Mouse (Mus musculus): ENCODE measurements around the gene Ddx41. TPM values are rescaled to one million over a fixed set of nuclear protein-coding genes. Genes with fewer than 3 reads are reported as not detected.

Gene Ddx41
- 135 to 156 TPM (median 143 TPM) in 4 replicates for total RNA-seq (2023; ENCODE audit: inconsistent age)

GRCm38 (mm10) chr13:55536194-55537175 lies at the start of gene Ddx41:
Gene Ddx41 (minus strand): TSS chr13:55536658.

DNA sequence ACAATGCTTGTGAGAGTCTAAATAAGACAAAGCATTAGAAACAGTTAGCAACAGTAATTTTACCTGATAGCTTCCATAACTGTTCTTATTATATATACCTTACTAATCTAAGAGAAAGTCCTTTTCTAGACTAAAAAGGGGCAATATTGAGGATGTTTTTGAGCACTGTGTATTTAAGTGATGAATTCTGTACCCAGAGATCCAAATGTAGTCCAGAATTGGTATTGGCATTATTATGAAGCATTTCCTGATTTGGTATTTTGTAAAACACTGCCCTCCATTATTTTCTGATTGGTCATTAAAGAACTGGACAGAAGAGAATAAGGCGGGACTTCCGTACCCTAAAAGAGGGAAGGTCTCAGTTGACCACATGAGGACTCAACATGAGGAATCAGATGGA lies 37.0 kb upstream of the Ddx41 start, which contains the start of gene Tmed9:
TSS of gene Tmed9 (plus strand) at position 301 of the 400 bp plus-strand sequence.

GRCm38 (mm10) chr13:55571027-55571751 lies 34.7 kb upstream of the Ddx41 start, which contains the start of gene Fam193b:
Gene Fam193b (minus strand): TSS chr13:55571120.

GRCm38 (mm10) chr13:55529198-55529915 lies 7.1 kb downstream of the Ddx41 start, which contains the start of gene Dok3:
Gene Dok3 (minus strand): TSS chr13:55529296.

GRCm38 (mm10) chr13:55513111-55513748 lies 23.2 kb downstream of the Ddx41 start, which contains the start of gene Pdlim7:
Gene Pdlim7 (minus strand): TSS chr13:55513676.

GRCm38 (mm10) chr13:55487578-55488498 lies 48.6 kb downstream of the Ddx41 start, which contains the start of gene Dbn1:
Gene Dbn1 (minus strand): TSS chr13:55488111.

Other genes starting within 250 kb of the Ddx41 start
- 127 to 142 TPM (median 132 TPM) in 4 replicates for gene Prelid1, start 216.2 kb downstream of the Ddx41 start, total RNA-seq (2023; ENCODE audit: inconsistent age)
- gene Rab24, start 214.7 kb downstream of the Ddx41 start, total RNA-seq (2023; ENCODE audit: inconsistent age) = 56.0 to 78.1 TPM (median 72.9 TPM) in 4 replicates
- 1.8 to 2.6 TPM (median 2.2 TPM) in 4 replicates for gene Mxd3, start 206.8 kb downstream of the Ddx41 start, total RNA-seq (2023; ENCODE audit: inconsistent age)
- 110 to 124 TPM (median 118 TPM) in 4 replicates for gene Lman2, start 173.9 kb downstream of the Ddx41 start, total RNA-seq (2023; ENCODE audit: inconsistent age)
- gene Rgs14, start 166.9 kb downstream of the Ddx41 start, total RNA-seq (2023; ENCODE audit: inconsistent age) = 67.6 to 76.8 TPM (median 73.8 TPM) in 4 replicates
- gene Slc34a1, start 138.5 kb downstream of the Ddx41 start, total RNA-seq (2023; ENCODE audit: inconsistent age) = 0.15 to 0.63 TPM (median 0.37 TPM) in 4 replicates
- gene Pfn3, start 121.4 kb downstream of the Ddx41 start, total RNA-seq (2023; ENCODE audit: inconsistent age) = not detected in 4 replicates
- 1.6 to 3.1 TPM (median 1.8 TPM) in 4 replicates for gene F12, start 109.9 kb downstream of the Ddx41 start, total RNA-seq (2023; ENCODE audit: inconsistent age)
- 461 to 500 TPM (median 466 TPM) in 4 replicates for gene Grk6, start 91.6 kb downstream of the Ddx41 start, total RNA-seq (2023; ENCODE audit: inconsistent age)
- gene Prr7, start 72.4 kb downstream of the Ddx41 start, total RNA-seq (2023; ENCODE audit: inconsistent age) = 32.8 to 35.9 TPM (median 35.6 TPM) in 4 replicates
- 0.29 to 0.61 TPM (median 0.48 TPM) in 3 of 4 replicates, not detected in the other for gene Dbn1, start 48.5 kb downstream of the Ddx41 start, total RNA-seq (2023; ENCODE audit: inconsistent age)
- 23.1 to 32.2 TPM (median 27.2 TPM) in 4 replicates for gene Pdlim7, start 23.0 kb downstream of the Ddx41 start, total RNA-seq (2023; ENCODE audit: inconsistent age)
- 312 to 332 TPM (median 327 TPM) in 4 replicates for gene Dok3, start 7.4 kb downstream of the Ddx41 start, total RNA-seq (2023; ENCODE audit: inconsistent age)
- gene Fam193b, start 34.5 kb upstream of the Ddx41 start, total RNA-seq (2023; ENCODE audit: inconsistent age) = 144 to 171 TPM (median 151 TPM) in 4 replicates
- gene Tmed9, start 37.1 kb upstream of the Ddx41 start, total RNA-seq (2023; ENCODE audit: inconsistent age) = 83.2 to 101 TPM (median 86.8 TPM) in 4 replicates
- 22.5 to 24.4 TPM (median 23.2 TPM) in 4 replicates for gene B4galt7, start 63.2 kb upstream of the Ddx41 start, total RNA-seq (2023; ENCODE audit: inconsistent age)
- gene Caml, start 86.3 kb upstream of the Ddx41 start, total RNA-seq (2023; ENCODE audit: inconsistent age) = 17.3 to 18.7 TPM (median 17.5 TPM) in 4 replicates
- gene Ddx46, start 98.4 kb upstream of the Ddx41 start, total RNA-seq (2023; ENCODE audit: inconsistent age) = 100 to 113 TPM (median 107 TPM) in 4 replicates
- 20.4 to 23.3 TPM (median 21.8 TPM) in 4 replicates for gene B230219D22Rik, start 156.5 kb upstream of the Ddx41 start, total RNA-seq (2023; ENCODE audit: inconsistent age)
- gene Txndc15, start 178.0 kb upstream of the Ddx41 start, total RNA-seq (2023; ENCODE audit: inconsistent age) = 12.4 to 14.4 TPM (median 13.3 TPM) in 4 replicates
- gene Pcbd2, start 190.7 kb upstream of the Ddx41 start, total RNA-seq (2023; ENCODE audit: inconsistent age) = 27.7 to 36.6 TPM (median 31.0 TPM) in 4 replicates
- gene Catsper3, start 247.9 kb upstream of the Ddx41 start, total RNA-seq (2023; ENCODE audit: inconsistent age) = not detected in 4 replicates